Mouse (Mus musculus) myocyte (in vitro differentiated cells): ENCODE results near the gene Dnajc27. TPM values are rescaled to one million over a fixed set of nuclear protein-coding genes. Genes with fewer than 3 reads are reported as not detected.

ENCODE experiments used
- H3K27me3 ChIP-seq: one replicate; pipeline ENCODE4 v1.6.1; 2011; ENCODE audit not compliant: control insufficient read depth, insufficient read depth, insufficient read length
- H3K36me3 ChIP-seq: one replicate; pipeline ENCODE4 v1.6.1; 2011; ENCODE audit not compliant: control insufficient read depth, insufficient read depth
- H3K4me2 ChIP-seq: one replicate; pipeline ENCODE4 v1.6.1; 2011; ENCODE audit warnings: low read depth, control low read depth
- H3K4me3 ChIP-seq: one replicate; pipeline ENCODE4 v1.5.1; 2011; ENCODE audit warnings: mild to moderate bottlenecking, control low read depth, moderate library complexity
- H3K79me2 ChIP-seq: one replicate; pipeline ENCODE4 v1.6.1; 2011; ENCODE audit not compliant: control insufficient read depth, insufficient read depth
- H3ac ChIP-seq: one replicate; pipeline ENCODE4 v1.6.1; 2011; ENCODE audit not compliant: control insufficient read depth, insufficient read length
- CEBPB ChIP-seq: IDR thresholded peaks from 2 replicates; pipeline ENCODE4 v1.6.1; 2011; ENCODE audit warnings: mild to moderate bottlenecking, moderate library complexity; ENCODE audit not compliant: poor library complexity, insufficient read depth, severe bottlenecking
- E2F4 ChIP-seq: IDR thresholded peaks from one replicate; pipeline ENCODE4 v1.6.1; 2011; ENCODE audit warnings: mild to moderate bottlenecking, control low read depth, moderate library complexity; ENCODE audit not compliant: insufficient read depth
- MAX ChIP-seq: IDR thresholded peaks from one replicate; pipeline ENCODE4 v1.6.1; 2011; ENCODE audit warnings: low read depth, mild to moderate bottlenecking, control low read depth
- MYOD1 ChIP-seq, 3 experiments: IDR thresholded peaks; one replicate each; pipeline ENCODE4 v1.6.1; 2011; ENCODE audit warnings: control low read depth in 2 of 3, low read depth in 2 of 3, mild to moderate bottlenecking in 2 of 3, moderate library complexity in 1 of 3; ENCODE audit not compliant: insufficient read length in 2 of 3, control insufficient read depth in 1 of 3
- MYOG ChIP-seq, 3 experiments: IDR thresholded peaks; one replicate each; pipeline ENCODE4 v1.6.1; 2011; ENCODE audit warnings: control low read depth in 2 of 3, low read depth in 2 of 3, mild to moderate bottlenecking in 2 of 3; ENCODE audit not compliant: insufficient read length in 2 of 3, control insufficient read depth in 1 of 3, insufficient read depth in 1 of 3
- POLR2A ChIP-seq: IDR thresholded peaks from one replicate; pipeline ENCODE4 v1.6.1; 2011; ENCODE audit warnings: low read depth, mild to moderate bottlenecking, control low read depth, moderate library complexity; ENCODE audit not compliant: insufficient read length
- POLR2AphosphoS2 ChIP-seq: IDR thresholded peaks from one replicate; pipeline ENCODE4 v1.6.1; 2011; ENCODE audit warnings: low read depth, control low read depth; ENCODE audit not compliant: insufficient read length
- REST ChIP-seq: IDR thresholded peaks from one replicate; pipeline ENCODE4 v1.6.1; 2011; ENCODE audit warnings: mild to moderate bottlenecking, control low read depth, moderate library complexity; ENCODE audit not compliant: insufficient read depth, insufficient read length
- SRF ChIP-seq: IDR thresholded peaks from one replicate; pipeline ENCODE4 v1.6.1; 2011; ENCODE audit warnings: low read depth; ENCODE audit not compliant: control insufficient read depth, insufficient read length
- TCF12 ChIP-seq: IDR thresholded peaks from one replicate; pipeline ENCODE4 v1.6.1; 2011; ENCODE audit warnings: mild to moderate bottlenecking, control low read depth; ENCODE audit not compliant: poor library complexity, insufficient read depth, severe bottlenecking
- TCF3 ChIP-seq: IDR thresholded peaks from one replicate; pipeline ENCODE4 v1.6.1; 2011; ENCODE audit warnings: low read depth, control low read depth; ENCODE audit not compliant: insufficient read length
- USF1 ChIP-seq: IDR thresholded peaks from one replicate; pipeline ENCODE4 v1.6.1; 2011; ENCODE audit warnings: low read depth, mild to moderate bottlenecking, control low read depth, moderate library complexity
- polyA plus RNA-seq: library from polyadenylated mRNA; unstranded; fragments of >200 nt; fragmentation: generic; extraction: Trizol; gene quantifications from one replicate; pipeline ENCODE4 v1.2.1, GENCODE M21; 2012; ENCODE audit warnings: missing spikeins

Dnajc27 gene
- polyA plus RNA-seq, 1 experiment, result 4.8 TPM

DNA sequence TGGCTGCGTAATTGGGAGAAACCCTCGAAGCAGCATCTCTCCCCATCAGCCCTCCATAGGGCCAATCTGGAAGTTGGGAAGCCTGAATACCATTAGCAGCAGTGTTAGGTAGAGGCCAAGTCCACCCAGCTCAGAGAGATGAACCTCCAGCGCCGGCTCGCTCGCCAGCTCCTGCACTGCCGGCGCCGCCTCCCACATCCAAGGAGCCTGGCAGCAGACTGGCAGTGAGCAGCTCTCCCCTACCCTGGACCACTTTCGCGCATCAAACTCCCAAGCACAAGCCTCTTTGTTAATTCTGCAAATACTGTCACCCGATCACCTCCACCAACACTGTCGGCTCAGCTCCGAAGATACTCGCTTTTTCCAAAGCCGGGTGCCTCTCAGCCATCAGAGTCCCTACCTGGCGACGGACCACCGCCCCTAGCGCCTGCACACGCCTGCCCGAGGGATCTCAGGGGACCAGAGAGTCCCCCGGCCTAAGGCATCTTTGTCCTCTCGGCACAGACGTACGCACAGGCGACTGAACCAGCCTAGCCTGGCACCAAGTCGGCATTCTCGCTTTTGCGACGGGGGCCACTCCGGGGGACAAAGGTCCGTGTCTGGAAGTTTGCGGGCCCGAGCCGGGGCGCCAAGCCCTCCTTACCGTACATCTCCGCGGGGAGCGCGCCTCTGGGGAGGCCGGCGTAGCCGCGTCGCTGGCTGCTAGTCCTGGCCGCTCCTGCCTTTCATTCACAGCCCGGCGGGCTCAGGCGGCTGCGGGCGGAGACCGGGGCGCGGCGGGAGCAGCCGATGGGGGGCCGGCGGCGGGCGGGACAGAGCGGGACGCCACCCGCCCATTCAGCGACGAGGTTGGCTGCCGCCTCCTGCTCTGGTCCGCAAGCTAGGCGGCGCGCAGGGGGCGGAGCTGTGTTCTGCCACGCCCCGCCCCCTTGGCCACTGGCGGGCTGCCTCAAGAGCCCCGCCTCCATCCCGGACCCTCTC, 44.0 kb upstream of the Dnajc27 start, which contains the start of gene Efr3b:
Gene Efr3b, minus strand, starts transcription at position 855 of the 981 bp plus-strand sequence.
- no peaks in the 10 kb centered on the region for H3K79me2 ChIP-seq
- no peak within 1 kb of the TSS for H3K4me3 ChIP-seq
- H3K4me2 ChIP-seq, result peak within 1 kb of the TSS; percentile 92
- no peak for TF ChIP-seq REST
- TF ChIP-seq MYOD1 (IDR thresholded peaks at IDR 0.05; ENCODE audit: control insufficient read depth in 1 of 3, insufficient read length in 2 of 3, low read depth in 2 of 3), result no peak
- TF ChIP-seq TCF3, result no peak
- no peak for TF ChIP-seq TCF12
- TF ChIP-seq MYOG (IDR thresholded peaks at IDR 0.05; ENCODE audit: control insufficient read depth in 1 of 3, insufficient read depth in 1 of 3, insufficient read length in 2 of 3, low read depth in 2 of 3), result no peak
- no peak for TF ChIP-seq POLR2A
- TF ChIP-seq POLR2AphosphoS2, result no peak
- no peak for TF ChIP-seq SRF
- no peak for TF ChIP-seq CEBPB
- TF ChIP-seq MAX, result no peak
- no peak for TF ChIP-seq E2F4
- peaks cover 20% of the 10 kb centered on the region for H3K27me3 ChIP-seq
- no peaks in the 10 kb centered on the region for H3K36me3 ChIP-seq
- H3ac ChIP-seq, result peak within 1 kb of the TSS; percentile 2

DNA sequence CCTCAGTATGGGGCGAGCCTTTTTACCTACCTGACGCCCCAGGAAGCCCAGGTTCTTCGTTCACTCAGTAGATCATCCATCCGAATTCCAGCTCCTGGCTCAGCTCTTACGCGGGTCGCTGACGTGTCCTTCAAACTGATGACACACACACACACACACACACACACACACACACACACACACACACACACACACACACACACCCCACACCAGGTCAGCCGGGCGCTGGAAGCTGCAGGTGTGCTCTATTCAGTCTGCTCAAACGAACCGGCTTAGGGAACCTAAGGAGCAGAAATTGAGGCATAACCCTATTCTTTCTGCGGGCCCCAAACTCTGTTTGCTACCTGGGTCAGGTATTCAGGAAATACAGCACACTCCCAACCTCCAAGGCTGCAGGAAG, 43.3 kb upstream of the Dnajc27 start:
- no peak for TF ChIP-seq E2F4

DNA sequence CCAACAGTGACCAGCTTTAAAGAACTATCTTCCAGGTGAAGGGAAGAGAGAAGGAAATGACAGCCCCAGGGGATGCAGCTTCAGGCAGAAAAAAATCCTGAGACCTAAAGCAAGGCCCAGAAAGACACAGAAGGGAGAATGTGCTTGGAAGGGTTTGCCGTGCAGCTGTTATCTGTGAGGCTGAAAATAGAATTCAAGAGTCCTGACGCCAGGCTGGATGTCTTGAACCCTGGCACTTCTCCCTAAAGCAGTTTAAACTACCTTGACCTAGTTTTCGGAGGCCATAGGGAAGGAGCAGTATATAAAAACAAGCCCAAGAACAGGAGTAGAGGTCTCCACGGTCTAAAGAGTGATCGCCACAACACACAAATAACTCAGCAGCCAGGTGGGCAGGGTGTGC, 40.0 kb upstream of the Dnajc27 start:
- no peak overlapping the region for H3K4me2 ChIP-seq
- no peak for TF ChIP-seq MYOD1 (IDR thresholded peaks at IDR 0.05; ENCODE audit: control insufficient read depth in 1 of 3, insufficient read length in 2 of 3, low read depth in 2 of 3)
- H3K4me3 ChIP-seq, result no peak overlapping the region
- peaks cover 19% of the 10 kb centered on the region for H3K27me3 ChIP-seq
- no peaks in the 10 kb centered on the region for H3K36me3 ChIP-seq
- no peak overlapping the region for H3ac ChIP-seq
- no peaks in the 10 kb centered on the region for H3K79me2 ChIP-seq

More for the DNA sequence above, 43.3 kb upstream of the Dnajc27 start:
- Histone ChIP-seq H3K4me3 (no peak overlapping the region), H3ac (no peak overlapping the region), H3K36me3 (no peaks in the 10 kb centered on the region), H3K4me2 (peak overlapping the region; percentile 92), H3K79me2 (no peaks in the 10 kb centered on the region), H3K27me3 (peaks cover 20% of the 10 kb centered on the region)

DNA sequence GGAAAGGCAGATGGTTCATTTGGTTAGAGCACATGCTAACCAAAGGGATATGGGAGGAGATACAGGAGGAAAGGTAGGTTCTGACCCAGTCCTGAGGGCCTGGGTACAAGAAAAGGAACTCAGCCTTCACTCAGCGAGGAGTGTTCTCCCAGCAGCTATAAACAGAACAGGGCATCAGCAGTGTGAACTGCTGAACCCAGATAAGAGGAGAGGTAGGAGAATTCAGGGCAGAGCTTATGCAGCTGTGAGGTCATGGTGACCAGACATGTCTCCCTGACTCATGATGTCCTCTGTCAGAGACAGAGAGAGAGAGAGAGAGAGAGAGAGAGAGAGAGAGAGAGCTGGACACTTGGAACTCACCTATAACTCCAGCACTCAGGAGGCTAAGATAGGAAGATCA, 36.4 kb upstream of the Dnajc27 start:
- H3K4me3 ChIP-seq, result no peak overlapping the region
- H3K4me2 ChIP-seq, result no peak overlapping the region
- peaks cover 12% of the 10 kb centered on the region for H3K27me3 ChIP-seq
- TF ChIP-seq TCF12, result no peak
- TF ChIP-seq POLR2A, result no peak
- no peak for TF ChIP-seq MYOD1 (IDR thresholded peaks at IDR 0.05; ENCODE audit: control insufficient read depth in 1 of 3, insufficient read length in 2 of 3, low read depth in 2 of 3)
- no peak for TF ChIP-seq MAX
- TF ChIP-seq REST, result no peak
- TF ChIP-seq SRF, result no peak
- no peak for TF ChIP-seq E2F4
- TF ChIP-seq MYOG (IDR thresholded peaks at IDR 0.05; ENCODE audit: control insufficient read depth in 1 of 3, insufficient read depth in 1 of 3, insufficient read length in 2 of 3, low read depth in 2 of 3), result no peak
- no peak for TF ChIP-seq POLR2AphosphoS2
- no peak for TF ChIP-seq USF1
- no peak for TF ChIP-seq CEBPB
- no peak for TF ChIP-seq TCF3
- no peaks in the 10 kb centered on the region for H3K79me2 ChIP-seq
- H3K36me3 ChIP-seq, result no peaks in the 10 kb centered on the region
- no peak overlapping the region for H3ac ChIP-seq

DNA sequence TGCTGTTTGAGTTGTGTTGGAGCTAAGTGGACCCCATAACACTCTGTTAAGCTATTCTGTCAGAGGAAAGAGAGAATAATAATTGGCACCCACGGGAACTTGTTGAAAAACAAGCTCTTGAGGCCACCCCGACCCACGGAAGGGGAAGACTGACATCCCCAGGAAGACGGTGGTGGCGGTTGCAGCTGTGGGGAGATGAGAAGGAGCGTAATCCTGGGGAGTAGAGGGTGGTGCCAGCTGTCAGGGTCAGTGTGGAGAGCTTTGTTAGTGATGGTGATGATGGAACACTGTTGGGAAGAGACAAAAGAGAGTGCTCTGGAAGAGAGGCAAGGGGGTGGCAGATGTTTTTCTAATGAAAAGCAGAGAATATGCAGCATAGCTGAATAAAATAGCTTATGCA, 34.4 kb upstream of the Dnajc27 start:
- no peaks in the 10 kb centered on the region for H3K79me2 ChIP-seq
- TF ChIP-seq E2F4, result no peak
- no peak for TF ChIP-seq REST
- no peak for TF ChIP-seq MAX
- no peak for TF ChIP-seq SRF
- no peak for TF ChIP-seq MYOG (IDR thresholded peaks at IDR 0.05; ENCODE audit: control insufficient read depth in 1 of 3, insufficient read depth in 1 of 3, insufficient read length in 2 of 3, low read depth in 2 of 3)
- no peak overlapping the region for H3ac ChIP-seq
- peaks cover 12% of the 10 kb centered on the region for H3K27me3 ChIP-seq
- H3K36me3 ChIP-seq, result no peaks in the 10 kb centered on the region
- no peak overlapping the region for H3K4me2 ChIP-seq
- no peak overlapping the region for H3K4me3 ChIP-seq
